Comparison of ENCODE assay signal across 10 mouse cellular contexts in the genomic region with DNA sequence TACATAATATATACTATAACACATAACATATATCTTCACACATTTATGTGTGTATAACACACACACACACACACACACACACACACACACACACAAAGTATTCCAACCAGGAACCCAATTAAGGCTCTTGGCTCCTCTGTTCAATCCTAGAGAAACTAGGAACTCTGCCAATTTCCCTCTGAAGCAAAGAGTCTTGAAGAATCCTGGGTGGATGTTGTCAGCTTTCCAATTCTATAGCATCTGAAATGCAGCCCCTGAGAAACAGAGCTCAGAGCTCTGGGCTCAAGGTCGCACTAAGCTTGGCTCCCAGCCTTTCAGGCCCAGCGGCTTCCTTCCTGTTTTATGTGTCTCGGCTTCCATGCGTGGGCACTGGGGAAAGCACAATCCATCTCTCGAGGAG. TPM values are rescaled to one million over a fixed set of nuclear protein-coding genes. Genes with fewer than 3 reads are reported as not detected.
DNase-seq lines count a peak whose midpoint lies in the region; ATAC-seq lines count a peak whose summit lies in the region.
"Had no signal": no experiment of that assay in that cellular context is flagged by ENCODE, and none has a peak within 500 bp of the region (broad histone marks: within the 10 kb centered on the region; RNA-seq: fewer than 3 reads in every experiment).

No protein-coding gene starts in this region.

- WGBS in kidney, embryonic 14.5 days: 14% methylated on average over 5 of the region's 5 CpGs
- WGBS in intestine, embryonic 15.5 days: 26% methylated on average over 5 of the region's 5 CpGs

- H3K4me1 ChIP-seq in kidney, embryonic 14.5 days (ENCODE audit: control insufficient read depth, insufficient read depth, low read length): peaks cover 15% of the 10 kb centered on the region
- no peaks in the 10 kb centered on the region for H3K4me1 ChIP-seq in intestine, embryonic 15.5 days (replicated peaks)

- H3K4me2 ChIP-seq in kidney, embryonic 14.5 days (replicated peaks; ENCODE audit: low read depth, low read length): no peak overlapping the region
- no peak overlapping the region for H3K4me2 ChIP-seq in intestine, embryonic 15.5 days (replicated peaks)
- H3K4me2 ChIP-seq: midbrain, embryonic 12.5 days had no signal

- H3K27ac ChIP-seq in kidney, embryonic 14.5 days (ENCODE audit: low read depth, low read length): peak overlapping the region; percentile 55; the same call in 1 of the 2 replicates
- H3K27ac ChIP-seq in intestine, embryonic 15.5 days: no peak overlapping the region
- H3K27ac ChIP-seq: midbrain, embryonic 12.5 days had no signal

- ATAC-seq in kidney, embryonic 14.5 days (ENCODE audit: low FRiP score, low TSS enrichment): peak; percentile 29; the same call in 1 of the 2 replicates
- peak; percentile 59 for ATAC-seq in intestine, embryonic 15.5 days

- no peaks in the 10 kb centered on the region for H3K9me3 ChIP-seq in kidney, embryonic 14.5 days (ENCODE audit: control insufficient read depth, low read length)
- H3K9me3 ChIP-seq in intestine, embryonic 15.5 days: no peaks in the 10 kb centered on the region
- H3K9me3 ChIP-seq: midbrain, embryonic 12.5 days had no signal

- no peak for DNase-seq in kidney, postnatal 10 days
- DNase-seq in right cerebral cortex, adult 2 months (ENCODE audit: low spot score in 2 of 2): peak; percentile 15 to 22
- DNase-seq in right cerebral cortex, postnatal 36 days (ENCODE audit: low spot score in 2 of 2): no peak
- DNase-seq in telencephalon, adult 2 months (ENCODE audit: low read depth, low spot score): peak; percentile 85
- no peak for DNase-seq in testis, postnatal 10 days (ENCODE audit: low spot score)
- DNase-seq: cerebellum, adult 2 months; gastrocnemius, postnatal 10 days had no signal

- H3K36me3 ChIP-seq in kidney, embryonic 14.5 days (ENCODE audit: control insufficient read depth, insufficient read depth, low read length): no peaks in the 10 kb centered on the region
- H3K36me3 ChIP-seq in intestine, embryonic 15.5 days: no peaks in the 10 kb centered on the region
- H3K36me3 ChIP-seq: midbrain, embryonic 12.5 days had no signal

- no peaks in the 10 kb centered on the region for H3K27me3 ChIP-seq in kidney, embryonic 14.5 days (ENCODE audit: control insufficient read depth, insufficient read depth, low read length)
- H3K27me3 ChIP-seq in intestine, embryonic 15.5 days (replicated peaks): no peaks in the 10 kb centered on the region
- H3K27me3 ChIP-seq: midbrain, embryonic 12.5 days had no signal

- H3K9ac ChIP-seq in kidney, embryonic 14.5 days (ENCODE audit: low read depth, low read length): no peak overlapping the region
- H3K9ac ChIP-seq in intestine, embryonic 15.5 days: no peak overlapping the region
- H3K9ac ChIP-seq: midbrain, embryonic 12.5 days had no signal

- no peak overlapping the region for H3K4me3 ChIP-seq in kidney, embryonic 14.5 days (ENCODE audit: low read length)
- H3K4me3 ChIP-seq in intestine, embryonic 15.5 days (replicated peaks): no peak overlapping the region
- H3K4me3 ChIP-seq: midbrain, embryonic 12.5 days had no signal

RNA-seq across cellular contexts. Expression of gene 4930470P17Rik, which starts 51.6 kb away (rescaled TPM):
- not detected in 2 replicates for polyA plus RNA-seq in kidney, embryonic 14.5 days (2014; fragmentation: Nextera tagmentation; extraction: Ambion mirVana)
- polyA plus RNA-seq in intestine, embryonic 15.5 days (2015; fragmentation: Nextera tagmentation; extraction: Ambion mirVana): not detected in 2 replicates
- polyA plus RNA-seq: cerebellum, adult 2 months; midbrain, embryonic 12.5 days had no signal

RNA-seq across cellular contexts. Expression of gene Cyp24a1, which starts 53.3 kb away (rescaled TPM):
- polyA plus RNA-seq in kidney, embryonic 14.5 days (2014; fragmentation: Nextera tagmentation; extraction: Ambion mirVana): 0.09 and 0.23 TPM in 2 replicates
- not detected in 2 replicates for polyA plus RNA-seq in intestine, embryonic 15.5 days (2015; fragmentation: Nextera tagmentation; extraction: Ambion mirVana)

RNA-seq across cellular contexts. Expression of gene Pfdn4, which starts 54.0 kb away (rescaled TPM):
- 102 and 154 TPM in 2 replicates for polyA plus RNA-seq in kidney, embryonic 14.5 days (2014; fragmentation: Nextera tagmentation; extraction: Ambion mirVana)
- polyA plus RNA-seq in intestine, embryonic 15.5 days (2015; fragmentation: Nextera tagmentation; extraction: Ambion mirVana): 61.6 and 81.4 TPM in 2 replicates

Comparison
In these comparisons a context has a peak if more than half of its experiments do, and no peak if none do; other contexts are left out.
1. DNase-seq: peak in right cerebral cortex, adult 2 months (2 of 2) and telencephalon, adult 2 months (single experiment); none in kidney, postnatal 10 days (single experiment), right cerebral cortex, postnatal 36 days (0 of 2) and testis, postnatal 10 days (single experiment).